Mouse (Mus musculus) layer of hippocampus, postnatal 14 days (tissue): ENCODE results near the gene Hcfc2. TPM values are rescaled to one million over a fixed set of nuclear protein-coding genes. Genes with fewer than 3 reads are reported as not detected.

ENCODE experiments used
- DNase-seq, 2 experiments: peaks; one replicate each; pipeline ENCODE4 v3.0.0; 2021 to 2022; ENCODE audit warnings: low spot score in 2 of 2, mixed read lengths in 1 of 2
- long read RNA-seq, 2 experiments: library from polyadenylated mRNA; stranded (forward); transcript quantifications; one replicate each; pipeline ENCODE4 v2.0.0; 2021
- total RNA-seq, 2 experiments: library from RNA; stranded (reverse); gene quantifications; 2 replicates each; pipeline ENCODE4 v1.2.3; 2021

The Hcfc2 gene
- 10 to 100 TPM; 35.5 to 36.2 TPM for total RNA-seq
- long read RNA-seq, experiment 1, partial matches to known transcripts: 7 of 8 reads
- long read RNA-seq, experiment 1, other reads (novel, unspliced or antisense): 1 of 8 reads
- long read RNA-seq, experiment 2, partial matches to known transcripts: 4 of 8 reads
- long read RNA-seq, experiment 2, other reads (novel, unspliced or antisense): 4 of 8 reads

DNA sequence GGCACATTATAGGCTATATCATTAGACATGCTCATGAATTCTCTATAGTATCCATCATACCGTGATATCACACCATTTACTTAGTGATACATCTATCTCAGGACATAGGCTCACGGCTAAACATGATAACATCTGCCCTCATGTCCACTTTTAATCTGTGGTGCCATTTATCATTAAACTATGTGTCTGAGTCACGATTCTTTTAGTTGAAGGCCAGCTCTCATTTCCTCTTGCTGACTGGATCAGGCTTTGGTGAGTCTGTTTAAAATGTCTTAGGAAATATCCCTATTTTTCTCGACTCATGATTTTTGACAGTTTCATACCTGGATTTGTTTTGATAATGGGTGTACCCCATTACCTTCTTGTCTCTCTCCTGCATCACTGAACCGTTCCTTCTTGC is at the start of gene Hcfc2:
Gene Hcfc2, plus strand, starts transcription at position 205 of the 400 bp plus-strand sequence.
- DNase-seq: no peak

DNA sequence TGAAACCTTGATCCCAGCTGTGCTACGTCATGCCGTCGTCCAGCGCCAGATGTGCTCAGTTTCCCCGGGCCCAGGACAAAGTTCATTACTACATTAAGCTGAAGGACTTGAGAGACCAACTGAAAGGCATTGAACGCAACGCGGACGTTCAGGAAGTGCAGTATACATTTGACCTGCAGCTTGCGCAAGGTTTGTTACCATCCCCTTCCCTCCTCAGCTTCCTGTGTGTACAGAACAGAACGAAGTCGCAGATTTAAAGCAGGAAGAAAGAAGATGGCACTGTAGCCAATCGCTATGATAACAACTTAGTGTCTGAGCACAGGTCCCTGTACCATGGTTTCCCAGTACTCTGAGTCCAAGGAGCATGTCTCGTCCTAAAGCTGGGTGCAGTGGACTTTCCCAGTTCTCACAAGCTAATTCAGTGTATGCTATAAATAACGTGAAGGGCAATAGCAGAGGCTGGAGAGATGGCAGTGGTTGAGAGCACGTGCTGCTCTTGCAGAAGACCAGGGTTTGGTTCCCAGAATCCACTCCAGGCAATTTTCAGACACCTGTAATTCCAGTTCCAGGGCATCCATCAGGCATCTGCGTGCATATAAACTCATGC is 48.7 kb upstream of the Hcfc2 start:
- no peak for DNase-seq

GRCm38 (mm10) chr10:82651221-82651620 is 44.7 kb upstream of the Hcfc2 start:
- DNase-seq: no peak

DNA sequence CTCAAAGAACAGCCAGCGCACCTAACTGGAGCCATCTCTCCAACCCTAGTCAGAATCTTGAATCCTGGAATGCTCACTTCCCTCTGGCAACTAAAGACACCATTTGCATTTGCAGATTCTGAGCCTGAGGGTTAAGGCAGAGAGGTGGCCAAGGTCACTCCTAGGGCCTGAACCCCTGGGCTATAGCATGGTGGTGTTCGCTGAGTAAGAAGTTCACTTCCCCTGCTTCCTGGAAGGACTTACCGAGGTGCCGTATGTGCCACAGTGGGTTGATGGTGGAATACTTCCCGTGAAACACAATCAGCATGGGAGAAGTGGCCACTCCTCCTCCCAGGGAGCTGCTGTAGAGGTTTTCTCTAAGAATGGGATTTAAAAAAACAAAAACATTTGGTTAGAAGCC is 43.3 kb upstream of the Hcfc2 start:
- no peak for DNase-seq

DNA sequence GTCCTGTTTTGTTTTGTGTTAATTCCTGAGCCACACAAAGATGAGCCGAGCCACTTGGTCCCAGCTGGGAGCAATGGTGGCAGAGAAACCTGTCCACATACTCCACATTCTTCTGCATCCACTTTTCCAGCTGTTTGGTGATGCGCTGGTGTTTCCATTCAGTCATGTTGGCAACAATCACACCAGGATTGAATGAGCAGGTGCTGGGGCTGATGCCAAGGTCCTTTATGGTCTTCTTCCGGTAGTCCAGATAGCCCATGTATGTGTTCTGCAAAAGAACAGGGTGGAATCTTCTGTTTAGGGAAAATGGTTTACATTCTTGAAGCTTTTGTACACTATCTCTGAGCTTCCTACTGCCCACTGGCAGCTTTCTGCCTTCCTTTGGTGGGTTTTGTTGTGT is 41.4 kb upstream of the Hcfc2 start:
- DNase-seq: no peak

DNA sequence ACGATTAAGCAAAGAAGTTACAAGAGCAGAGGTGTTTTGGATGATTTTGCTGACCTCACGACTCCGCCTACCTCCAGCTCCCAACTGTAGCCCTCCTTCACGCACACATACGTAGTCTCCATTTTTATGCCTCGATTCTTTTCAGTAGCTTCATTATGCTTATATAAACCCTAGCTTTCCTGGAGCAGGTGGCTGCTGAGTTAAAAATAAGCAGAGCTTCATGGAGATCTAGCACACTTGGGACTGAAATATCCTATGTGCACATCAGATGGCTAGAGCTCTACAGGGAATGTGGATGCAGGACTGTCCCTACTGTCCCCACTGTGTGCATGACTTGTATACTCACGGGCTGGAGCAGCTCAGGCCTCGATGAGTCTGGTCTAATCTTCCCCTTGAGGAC is 34.1 kb upstream of the Hcfc2 start:
- DNase-seq: peak in 1 of 2 experiments; percentile 31

DNA sequence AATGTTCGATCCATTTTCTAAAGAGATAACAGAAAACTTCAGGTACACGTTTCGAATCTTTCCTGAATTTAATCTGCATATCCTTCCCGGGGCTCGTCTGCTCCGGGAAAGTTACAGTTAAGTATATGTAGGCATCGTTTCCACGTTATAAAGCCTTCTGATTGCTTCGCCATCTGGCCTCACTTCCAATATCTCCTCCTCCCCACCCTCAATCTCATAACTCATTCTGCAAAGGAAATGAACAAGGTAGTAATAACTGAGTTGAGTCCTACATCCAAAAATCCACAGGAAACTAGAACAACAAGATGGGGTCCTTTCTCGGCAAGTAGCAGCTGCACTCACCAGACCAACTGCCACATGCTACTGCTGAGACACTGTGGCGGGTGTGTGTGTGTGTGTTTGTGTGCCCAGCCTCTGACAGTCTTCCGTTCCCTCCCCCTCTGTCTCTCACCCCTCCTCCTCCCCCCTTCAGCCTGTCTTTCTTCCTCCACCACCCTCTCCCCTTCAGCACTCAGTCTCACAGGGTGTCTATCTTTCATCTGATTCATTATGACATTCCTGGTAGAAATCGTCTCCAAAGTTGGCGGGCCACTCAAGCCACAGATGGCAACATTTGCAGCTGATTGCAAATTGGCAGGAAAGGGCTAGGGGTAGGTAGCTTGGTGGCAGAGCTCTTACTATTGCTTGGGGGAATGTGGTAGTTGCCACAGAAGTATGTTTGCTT is 33.5 kb upstream of the Hcfc2 start:
- peak; percentile 70 to 86 for DNase-seq

DNA sequence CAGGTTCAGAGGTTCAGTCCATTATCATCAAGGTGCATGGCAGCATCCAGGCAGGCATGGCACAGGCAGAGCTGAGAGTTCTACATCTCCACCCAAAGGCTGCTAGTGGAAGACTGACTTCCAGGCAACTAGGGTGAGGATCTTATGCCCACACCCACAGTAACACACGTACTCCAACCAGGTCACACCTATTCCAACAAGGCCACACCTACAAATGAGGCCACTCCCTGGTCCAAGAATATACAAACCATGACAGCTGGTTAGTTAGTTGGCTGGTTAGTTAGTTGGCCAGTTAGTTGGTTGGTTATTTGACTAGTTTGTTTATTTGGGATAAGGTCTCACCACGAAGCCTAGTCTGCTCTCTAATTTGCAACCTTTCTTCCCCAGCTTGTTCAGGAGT is 32.7 kb upstream of the Hcfc2 start:
- no peak for DNase-seq

- no peak for DNase-seq
These were observed 30.0 kb upstream of the Hcfc2 start for GRCm38 (mm10) chr10:82665951-82666350.

- peak; percentile 80 to 90 for DNase-seq
These were observed 29.3 kb upstream of the Hcfc2 start for GRCm38 (mm10) chr10:82666436-82667234.

DNA sequence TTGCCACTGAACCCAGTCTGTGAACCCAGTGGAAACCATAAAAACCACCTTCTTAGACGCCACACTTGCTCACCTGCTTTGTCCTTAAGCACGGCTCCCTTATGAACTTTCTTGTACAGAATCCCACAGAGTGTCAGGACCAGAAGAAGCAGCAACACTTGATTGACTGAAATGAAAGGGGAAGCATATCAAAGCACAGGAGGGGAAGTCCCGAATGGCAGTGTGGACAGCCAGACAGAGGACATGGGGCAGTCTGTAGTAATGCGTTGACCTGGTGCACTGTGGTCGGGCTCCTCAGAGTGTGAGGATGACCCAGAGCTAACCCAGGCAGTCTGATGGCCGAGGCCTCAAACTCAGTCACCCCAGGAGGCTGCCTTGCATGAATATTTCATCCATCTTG is 25.8 kb upstream of the Hcfc2 start:
- DNase-seq: no peak

DNA sequence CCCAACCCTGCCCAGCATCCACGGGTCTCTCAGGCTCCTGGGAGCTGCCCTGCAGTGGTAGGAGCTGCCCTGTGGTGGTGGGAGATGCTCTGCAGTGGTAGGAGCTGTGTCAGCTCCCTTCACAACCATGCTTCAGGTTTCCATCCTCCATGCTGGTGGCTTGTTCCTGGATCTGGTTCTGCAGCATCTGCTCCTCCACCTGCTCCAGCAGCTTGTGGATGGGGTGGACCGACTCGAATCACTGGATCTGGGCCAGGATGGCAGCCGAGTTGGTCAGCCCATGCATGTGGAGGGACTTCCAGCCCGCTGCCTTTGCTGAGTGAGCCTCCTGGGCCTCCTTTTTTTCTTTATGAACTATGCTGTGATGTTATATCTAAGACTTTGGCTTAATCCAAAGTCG is 19.0 kb upstream of the Hcfc2 start:
- DNase-seq: peak; percentile 51 to 74

GRCm38 (mm10) chr10:82680769-82681168 is 15.2 kb upstream of the Hcfc2 start:
- DNase-seq: peak in 1 of 2 experiments; percentile 80

DNA sequence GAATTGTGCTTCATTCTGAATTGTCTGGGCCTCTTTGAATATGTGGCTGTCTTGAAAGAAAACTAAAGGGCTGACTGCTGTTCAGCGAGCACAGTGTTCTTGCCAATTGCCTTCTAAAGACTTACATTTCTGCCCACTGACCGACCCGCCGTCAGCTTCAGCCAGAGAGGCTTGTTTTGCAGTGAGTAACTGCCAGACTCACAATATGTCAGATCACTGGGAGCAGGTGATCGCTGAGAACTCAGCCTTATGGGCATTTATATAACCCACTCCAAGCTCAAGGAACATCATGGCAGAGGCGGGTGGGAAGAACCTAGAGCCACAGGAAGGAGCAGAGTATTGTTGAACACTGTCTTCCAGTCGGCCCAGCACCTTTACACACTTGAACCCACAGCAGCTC is 14.3 kb upstream of the Hcfc2 start:
- DNase-seq: no peak

DNA sequence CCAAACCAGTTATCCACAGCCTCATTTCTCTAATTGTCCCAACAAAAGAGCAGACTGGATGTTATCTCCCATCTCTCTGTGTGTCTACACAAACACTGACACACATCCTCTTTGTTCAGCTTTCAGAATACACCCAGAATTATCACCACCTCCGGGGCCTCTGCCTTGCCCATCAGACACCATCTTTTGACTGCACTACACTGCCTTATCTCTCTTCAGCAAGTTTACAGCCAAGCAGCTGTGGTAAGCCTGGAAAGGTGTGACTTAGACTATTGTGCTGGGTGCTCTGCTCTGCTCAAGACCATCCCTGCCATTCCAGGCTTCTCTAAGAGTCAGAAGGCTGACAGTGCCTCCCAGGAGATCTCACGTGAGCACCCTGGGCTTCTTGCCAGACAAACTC is 10.5 kb upstream of the Hcfc2 start:
- DNase-seq: no peak

- no peak for DNase-seq
These were observed 6.2 kb upstream of the Hcfc2 start for GRCm38 (mm10) chr10:82689681-82690211.

GRCm38 (mm10) chr10:82690494-82690893 is 5.5 kb upstream of the Hcfc2 start, which contains the start of gene Glt8d2:
TSS of gene Glt8d2 (minus strand) at chr10:82690650.
- no peak for DNase-seq

DNA sequence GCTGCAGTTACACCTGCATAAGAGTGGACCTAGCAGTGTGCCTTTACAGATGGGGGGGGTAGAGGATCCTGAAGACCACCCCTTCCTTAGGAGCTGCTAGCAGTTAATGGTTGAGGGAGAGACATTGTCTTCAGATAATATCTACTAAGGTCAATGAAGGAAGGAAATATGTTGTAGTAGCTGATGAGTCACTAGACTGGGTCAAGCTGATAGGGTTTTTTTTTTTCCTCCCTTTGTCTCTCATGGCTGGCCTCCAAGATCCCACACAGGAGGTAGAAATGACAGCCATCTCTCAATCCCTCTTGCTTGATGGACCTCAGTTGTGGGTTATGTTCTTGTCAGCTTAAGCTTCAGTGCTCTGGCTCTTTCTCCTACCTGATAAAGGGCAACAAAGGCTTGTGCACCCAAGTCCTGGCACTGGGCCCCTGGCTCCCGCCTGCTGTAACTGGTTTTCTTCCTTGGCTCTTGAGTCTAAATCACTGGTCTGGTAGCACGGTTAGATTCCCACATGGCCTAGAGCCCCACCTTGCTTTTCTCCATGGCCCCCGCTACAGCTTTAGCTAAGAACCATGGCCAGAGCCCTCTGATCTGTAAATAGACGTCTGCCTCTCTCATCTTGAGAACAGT is 606 bp downstream of the Hcfc2 start:
- no peak for DNase-seq

- no peak for DNase-seq
These were observed 1.4 kb downstream of the Hcfc2 start for GRCm38 (mm10) chr10:82697305-82697898.

- peak; percentile 86 to 87 for DNase-seq
These were observed 2.8 kb downstream of the Hcfc2 start for GRCm38 (mm10) chr10:82698712-82699261.
